Mouse (Mus musculus): ENCODE measurements around the gene Atp13a3. TPM values are rescaled to one million over a fixed set of nuclear protein-coding genes. Genes with fewer than 3 reads are reported as not detected.

The Atp13a3 gene
- polyA plus RNA-seq, 1 experiment from 2014 or later = 12.0 TPM

DNA sequence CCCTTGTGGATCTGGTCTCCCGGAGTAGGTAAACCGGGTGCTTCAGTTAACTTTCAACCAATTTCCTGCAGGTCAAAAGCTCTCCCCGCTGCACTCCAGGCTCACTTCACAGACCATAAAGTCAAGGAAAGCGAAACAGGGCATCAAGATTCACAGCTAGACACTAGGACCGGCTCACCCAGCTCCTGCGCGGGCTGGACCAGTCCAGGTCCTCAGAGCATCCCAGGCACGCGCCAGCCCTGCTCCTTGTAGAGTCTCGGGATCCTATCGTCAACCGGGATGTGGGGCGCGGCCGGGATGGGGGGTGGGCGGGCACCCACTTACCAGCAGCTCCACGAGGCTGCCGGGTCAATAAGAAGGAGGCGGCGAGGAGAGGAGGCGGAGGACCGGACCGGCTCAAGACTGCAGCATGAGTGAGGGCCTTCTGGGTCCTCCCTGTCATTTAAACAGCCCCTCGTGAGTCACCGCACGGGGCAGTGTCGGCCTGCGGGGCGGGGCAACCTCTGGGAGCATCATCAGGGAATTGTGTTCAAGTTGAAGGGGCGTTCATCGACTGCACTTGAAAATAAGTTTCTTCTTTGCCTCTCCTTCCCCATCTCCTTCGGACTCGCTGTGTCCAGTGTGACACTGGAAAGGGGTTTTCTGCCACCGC is 122.8 kb downstream of the Atp13a3 start, which contains the start of gene Lrrc15:
Lrrc15 (minus strand) TSS at position 413 of the 652 bp plus-strand sequence.
- H3K27ac ChIP-seq (ENCODE audit: low read length) = no peak within 1 kb of the TSS
- no peaks in the 10 kb centered on the region for H3K36me3 ChIP-seq (ENCODE audit: control insufficient read depth, insufficient read depth, low read length)
- WGBS = 8% methylated on average over 34 of the region's 34 CpGs
- peaks cover 11% of the 10 kb centered on the region; the same call in 1 of the 2 replicates for H3K4me1 ChIP-seq (ENCODE audit: control insufficient read depth, insufficient read depth, low read length)
- H3K9me3 ChIP-seq (replicated peaks; ENCODE audit: control insufficient read depth, low read length) = no peaks in the 10 kb centered on the region
- peak within 1 kb of the TSS; percentile 34 for H3K4me3 ChIP-seq (replicated peaks; ENCODE audit: low read length)
- H3K4me2 ChIP-seq (ENCODE audit: low read depth, low read length) = peak within 1 kb of the TSS; percentile 49
- peaks cover 13% of the 10 kb centered on the region for H3K27me3 ChIP-seq (ENCODE audit: control insufficient read depth, insufficient read depth, low read length)
- peak within 1 kb of the TSS; percentile 40; the same call in 1 of the 2 replicates for H3K9ac ChIP-seq (ENCODE audit: low read length)
- ATAC-seq (ENCODE audit: insufficient read depth, low FRiP score) = no peak

DNA sequence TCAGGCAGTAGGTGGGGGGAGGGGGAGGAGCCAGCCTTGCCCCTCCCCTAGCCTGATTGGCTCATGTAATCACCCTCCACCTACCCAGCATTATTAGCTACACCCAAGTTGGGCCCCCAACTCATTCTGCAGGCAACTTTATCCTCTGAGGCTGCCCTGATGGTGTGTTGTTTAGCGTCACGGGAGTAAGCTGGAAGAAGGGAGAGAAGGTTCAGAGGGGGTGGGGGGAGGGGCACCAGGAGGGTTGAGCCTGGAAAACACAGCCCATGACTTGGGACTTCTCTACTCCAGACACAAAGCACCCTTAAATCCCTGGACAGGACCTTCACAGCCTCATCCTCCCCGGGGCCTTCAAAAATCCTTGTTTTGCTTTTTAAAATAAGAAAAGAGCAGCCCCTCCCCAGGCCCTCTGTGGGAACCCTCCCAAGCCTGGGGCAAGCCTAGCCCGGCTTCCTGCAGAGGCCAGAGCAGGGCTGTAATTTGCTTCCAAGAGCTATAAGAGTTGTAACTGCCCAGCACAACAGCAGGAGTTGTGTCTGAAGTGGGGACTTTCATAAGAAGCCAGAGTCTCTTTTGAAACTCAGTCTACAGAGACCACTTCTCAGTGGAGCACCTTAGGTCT is 125.0 kb downstream of the Atp13a3 start:
- WGBS = 28% methylated on average over 4 of the region's 4 CpGs
- no peak overlapping the region for H3K27ac ChIP-seq (ENCODE audit: low read length)
- H3K36me3 ChIP-seq (ENCODE audit: control insufficient read depth, insufficient read depth, low read length) = no peaks in the 10 kb centered on the region
- no peak overlapping the region for H3K4me2 ChIP-seq (ENCODE audit: low read depth, low read length)
- peaks cover 11% of the 10 kb centered on the region; the same call in 1 of the 2 replicates for H3K4me1 ChIP-seq (ENCODE audit: control insufficient read depth, insufficient read depth, low read length)
- peaks cover 13% of the 10 kb centered on the region for H3K27me3 ChIP-seq (ENCODE audit: control insufficient read depth, insufficient read depth, low read length)
- no peak overlapping the region for H3K4me3 ChIP-seq (replicated peaks; ENCODE audit: low read length)
- no peak for ATAC-seq (ENCODE audit: insufficient read depth, low FRiP score)
- H3K9ac ChIP-seq (ENCODE audit: low read length) = no peak overlapping the region
- no peaks in the 10 kb centered on the region for H3K9me3 ChIP-seq (replicated peaks; ENCODE audit: control insufficient read depth, low read length)

DNA sequence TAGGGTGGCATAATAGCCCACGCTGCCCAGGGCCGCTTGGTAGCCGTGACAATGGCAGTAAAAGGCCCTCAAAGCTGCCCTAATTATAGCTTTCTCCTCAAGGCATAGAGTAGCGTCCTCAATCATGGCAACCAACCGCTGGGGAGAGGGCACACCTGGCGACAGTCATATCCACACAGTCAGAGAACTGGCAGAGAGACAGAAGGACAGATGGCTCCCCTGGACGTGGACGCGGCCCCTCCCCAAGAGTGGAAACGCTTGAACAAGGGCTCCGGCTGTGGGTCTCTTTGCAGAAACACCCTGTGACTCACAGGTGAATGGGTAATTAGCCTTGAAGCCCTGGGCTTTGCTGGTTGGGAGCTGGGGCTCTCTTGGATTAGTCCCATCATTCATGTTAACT is 127.4 kb downstream of the Atp13a3 start:
- peaks cover 8% of the 10 kb centered on the region for H3K27me3 ChIP-seq (ENCODE audit: control insufficient read depth, insufficient read depth, low read length)
- WGBS = 75% methylated on average over 11 of the region's 11 CpGs
- no peak overlapping the region for H3K4me3 ChIP-seq (replicated peaks; ENCODE audit: low read length)
- no peak for ATAC-seq (ENCODE audit: insufficient read depth, low FRiP score)
- no peak overlapping the region for H3K4me2 ChIP-seq (ENCODE audit: low read depth, low read length)
- peaks cover 11% of the 10 kb centered on the region; the same call in 1 of the 2 replicates for H3K4me1 ChIP-seq (ENCODE audit: control insufficient read depth, insufficient read depth, low read length)
- H3K9me3 ChIP-seq (replicated peaks; ENCODE audit: control insufficient read depth, low read length) = no peaks in the 10 kb centered on the region
- no peak overlapping the region for H3K9ac ChIP-seq (ENCODE audit: low read length)
- H3K27ac ChIP-seq (ENCODE audit: low read length) = no peak overlapping the region
- no peaks in the 10 kb centered on the region for H3K36me3 ChIP-seq (ENCODE audit: control insufficient read depth, insufficient read depth, low read length)

DNA sequence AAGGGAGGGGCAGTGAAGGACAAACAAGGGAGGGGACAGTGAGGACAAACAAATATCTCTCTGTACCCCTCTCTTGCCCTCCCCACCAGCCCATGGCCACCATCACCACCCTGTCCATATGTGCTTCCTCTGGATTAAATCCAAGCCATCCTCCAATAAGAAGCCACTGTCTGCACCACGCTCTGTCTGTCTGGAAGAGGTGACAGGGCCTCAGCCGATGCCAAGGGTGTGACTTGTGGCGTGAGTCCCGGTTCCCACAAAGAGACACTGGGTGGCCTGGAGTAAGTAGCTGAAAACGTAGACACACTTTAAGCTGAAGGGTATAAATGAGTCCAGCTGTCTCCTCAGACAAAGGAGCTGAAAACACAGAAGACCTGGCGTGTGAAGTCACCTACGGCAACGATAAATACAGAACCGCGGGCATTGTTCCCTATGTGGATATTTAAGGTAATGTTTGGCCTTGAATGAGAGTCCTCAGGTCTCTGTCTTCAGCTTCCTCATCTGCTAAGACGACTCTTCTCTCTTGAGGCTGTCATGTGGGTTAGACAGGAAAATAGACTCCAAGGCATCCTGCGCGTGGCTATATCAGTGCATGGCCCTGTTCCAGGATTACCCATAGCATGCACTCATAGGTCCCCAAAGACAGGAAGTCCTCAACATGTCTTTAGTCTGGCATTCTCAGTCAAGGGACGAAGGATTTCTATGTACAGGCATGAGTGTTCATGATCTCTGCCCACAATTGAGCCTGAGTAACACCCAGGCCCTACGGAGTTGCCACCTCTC is 130.0 kb downstream of the Atp13a3 start:
- WGBS = 68% methylated on average over 15 of the region's 15 CpGs

DNA sequence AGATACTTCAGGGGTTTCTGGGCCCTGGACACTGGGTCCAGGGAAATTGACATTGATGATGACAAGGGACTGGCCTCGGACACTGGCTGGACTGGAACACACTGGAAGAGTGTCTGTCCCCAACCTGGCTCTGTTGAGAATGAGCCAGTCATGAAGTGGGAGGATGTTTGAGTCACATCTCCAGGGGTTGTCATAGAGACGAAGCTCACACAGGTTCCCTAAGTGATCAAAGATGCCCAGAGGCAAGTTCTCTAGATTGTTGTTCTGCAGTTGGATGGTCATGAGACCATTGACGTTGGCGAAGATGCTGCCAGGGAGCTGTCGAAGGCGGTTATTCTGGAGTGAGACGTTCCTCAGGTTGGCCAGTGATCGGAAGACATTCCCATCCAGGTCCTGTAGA is 132.7 kb downstream of the Atp13a3 start:
- 89% methylated on average over 8 of the region's 8 CpGs for WGBS
- H3K27ac ChIP-seq (ENCODE audit: low read length) = no peak overlapping the region
- H3K4me1 ChIP-seq (ENCODE audit: control insufficient read depth, insufficient read depth, low read length) = peaks cover 7% of the 10 kb centered on the region; the same call in 1 of the 2 replicates
- no peak overlapping the region for H3K9ac ChIP-seq (ENCODE audit: low read length)
- no peak for ATAC-seq (ENCODE audit: insufficient read depth, low FRiP score)
- no peaks in the 10 kb centered on the region for H3K9me3 ChIP-seq (replicated peaks; ENCODE audit: control insufficient read depth, low read length)
- H3K27me3 ChIP-seq (ENCODE audit: control insufficient read depth, insufficient read depth, low read length) = no peaks in the 10 kb centered on the region
- H3K36me3 ChIP-seq (ENCODE audit: control insufficient read depth, insufficient read depth, low read length) = no peaks in the 10 kb centered on the region
- no peak overlapping the region for H3K4me3 ChIP-seq (replicated peaks; ENCODE audit: low read length)
- H3K4me2 ChIP-seq (ENCODE audit: low read depth, low read length) = no peak overlapping the region

More for the DNA sequence above, 130.0 kb downstream of the Atp13a3 start:
- H3K27ac ChIP-seq (ENCODE audit: low read length) = no peak overlapping the region
- no peaks in the 10 kb centered on the region for H3K27me3 ChIP-seq (ENCODE audit: control insufficient read depth, insufficient read depth, low read length)
- no peaks in the 10 kb centered on the region for H3K9me3 ChIP-seq (replicated peaks; ENCODE audit: control insufficient read depth, low read length)
- H3K4me2 ChIP-seq (ENCODE audit: low read depth, low read length) = no peak overlapping the region
- H3K36me3 ChIP-seq (ENCODE audit: control insufficient read depth, insufficient read depth, low read length) = no peaks in the 10 kb centered on the region
- H3K4me1 ChIP-seq (ENCODE audit: control insufficient read depth, insufficient read depth, low read length) = peaks cover 11% of the 10 kb centered on the region; the same call in 1 of the 2 replicates
- no peak overlapping the region for H3K4me3 ChIP-seq (replicated peaks; ENCODE audit: low read length)
- no peak overlapping the region for H3K9ac ChIP-seq (ENCODE audit: low read length)
- ATAC-seq (ENCODE audit: insufficient read depth, low FRiP score) = no peak

DNA sequence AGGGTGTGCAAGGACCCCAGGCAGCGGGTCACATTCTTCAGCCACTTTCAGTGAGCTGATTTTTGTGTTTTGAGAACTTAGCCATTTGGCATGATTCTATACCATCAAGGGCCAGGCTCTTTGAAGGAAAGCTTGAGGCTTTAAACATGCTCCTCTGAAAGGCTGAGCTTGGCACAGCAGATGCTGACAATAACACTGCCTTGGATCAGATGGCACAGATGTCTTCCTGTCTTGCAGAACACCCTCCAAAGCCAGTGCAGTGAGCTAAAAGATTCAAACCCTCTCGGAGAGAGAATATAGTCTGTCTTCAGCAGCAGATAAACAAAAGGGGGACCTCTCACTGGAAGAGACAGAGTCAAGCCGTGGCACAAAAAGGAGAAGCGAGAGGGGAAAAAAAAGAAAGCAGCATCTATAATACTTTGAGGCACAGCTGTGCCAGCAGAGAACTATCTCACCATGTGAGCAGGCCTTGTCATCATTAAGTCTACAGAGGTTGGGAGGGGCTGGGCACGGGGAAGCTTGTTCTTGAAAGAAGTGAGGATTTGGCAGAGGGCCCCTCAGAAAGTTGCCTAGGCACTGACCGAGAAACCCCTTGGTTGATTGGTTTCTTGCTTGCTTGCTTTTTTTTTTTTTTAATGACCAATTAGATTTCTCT is 133.7 kb downstream of the Atp13a3 start:
- no peak overlapping the region for H3K9ac ChIP-seq (ENCODE audit: low read length)
- ATAC-seq (ENCODE audit: insufficient read depth, low FRiP score) = no peak
- no peaks in the 10 kb centered on the region for H3K9me3 ChIP-seq (replicated peaks; ENCODE audit: control insufficient read depth, low read length)
- H3K27ac ChIP-seq (ENCODE audit: low read length) = peak overlapping the region; percentile 68
- no peaks in the 10 kb centered on the region for H3K36me3 ChIP-seq (ENCODE audit: control insufficient read depth, insufficient read depth, low read length)
- no peak overlapping the region for H3K4me2 ChIP-seq (ENCODE audit: low read depth, low read length)
- peaks cover 7% of the 10 kb centered on the region; the same call in 1 of the 2 replicates for H3K4me1 ChIP-seq (ENCODE audit: control insufficient read depth, insufficient read depth, low read length)
- no peaks in the 10 kb centered on the region for H3K27me3 ChIP-seq (ENCODE audit: control insufficient read depth, insufficient read depth, low read length)
- 52% methylated on average over 6 of the region's 6 CpGs for WGBS
- no peak overlapping the region for H3K4me3 ChIP-seq (replicated peaks; ENCODE audit: low read length)

DNA sequence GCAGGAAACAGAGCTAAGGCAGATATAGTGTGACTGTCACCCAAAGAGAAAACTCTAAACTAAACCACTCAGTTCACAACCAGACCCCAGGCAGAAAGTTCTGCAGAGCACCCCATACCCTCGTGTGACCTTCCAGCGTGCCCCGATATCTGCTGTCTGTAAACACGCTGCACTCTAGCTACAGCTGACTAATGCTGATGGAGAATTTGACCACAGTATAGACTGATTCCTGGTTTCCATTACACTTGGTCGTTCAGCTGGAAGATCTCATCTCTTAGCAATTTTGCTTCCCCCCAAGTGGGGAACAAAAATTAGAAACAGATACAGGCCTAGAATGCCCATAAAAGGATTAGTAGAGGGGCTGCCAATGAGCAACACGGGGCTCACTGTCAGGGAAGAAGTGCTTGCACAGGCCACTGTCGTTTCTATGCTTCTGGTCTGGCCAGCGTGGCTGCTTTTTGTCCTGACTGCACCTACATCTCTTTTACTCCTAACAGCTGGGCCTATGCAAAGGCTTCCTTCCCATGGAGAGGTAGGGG is 134.5 kb downstream of the Atp13a3 start:
- peaks cover 7% of the 10 kb centered on the region; the same call in 1 of the 2 replicates for H3K4me1 ChIP-seq (ENCODE audit: control insufficient read depth, insufficient read depth, low read length)
- H3K9ac ChIP-seq (ENCODE audit: low read length) = no peak overlapping the region
- WGBS = 52% methylated on average over 8 of the region's 8 CpGs
- H3K27me3 ChIP-seq (ENCODE audit: control insufficient read depth, insufficient read depth, low read length) = no peaks in the 10 kb centered on the region
- H3K4me2 ChIP-seq (ENCODE audit: low read depth, low read length) = no peak overlapping the region
- no peak; the same call in 1 of the 2 replicates for ATAC-seq (ENCODE audit: insufficient read depth, low FRiP score)
- peak overlapping the region; percentile 68 for H3K27ac ChIP-seq (ENCODE audit: low read length)
- H3K9me3 ChIP-seq (replicated peaks; ENCODE audit: control insufficient read depth, low read length) = no peaks in the 10 kb centered on the region
- H3K4me3 ChIP-seq (replicated peaks; ENCODE audit: low read length) = no peak overlapping the region
- no peaks in the 10 kb centered on the region for H3K36me3 ChIP-seq (ENCODE audit: control insufficient read depth, insufficient read depth, low read length)

DNA sequence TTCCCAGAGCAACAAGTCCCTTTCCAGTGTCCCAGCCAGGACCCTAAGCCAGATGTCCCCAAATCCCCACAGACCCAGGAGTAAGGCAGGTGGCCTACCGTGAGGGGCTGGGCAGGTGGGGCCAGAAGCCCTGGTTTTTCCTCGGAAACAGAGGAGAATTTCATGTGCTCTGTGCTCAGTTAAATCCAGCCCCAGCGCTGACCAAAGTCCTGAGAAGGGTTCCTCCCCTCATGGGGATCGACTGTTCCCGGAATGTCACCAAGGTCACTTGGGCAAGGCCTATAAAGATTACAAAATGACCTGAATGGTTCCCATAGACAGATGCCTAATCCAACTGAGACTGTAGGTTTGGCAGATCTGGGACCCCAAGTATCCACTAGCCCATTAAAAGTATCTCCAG is 138.4 kb downstream of the Atp13a3 start, which contains the start of gene Cpn2:
Cpn2 (minus strand) TSS at position 141 of the 400 bp plus-strand sequence.
- Histone ChIP-seq H3K9ac (ENCODE audit: low read length) (no peak within 1 kb of the TSS), H3K9me3 (replicated peaks; ENCODE audit: control insufficient read depth, low read length) (no peaks in the 10 kb centered on the region), H3K27ac (ENCODE audit: low read length) (no peak within 1 kb of the TSS), H3K4me3 (replicated peaks; ENCODE audit: low read length) (no peak within 1 kb of the TSS), H3K36me3 (ENCODE audit: control insufficient read depth, insufficient read depth, low read length) (no peaks in the 10 kb centered on the region), H3K4me1 (ENCODE audit: control insufficient read depth, insufficient read depth, low read length) (peaks cover 7% of the 10 kb centered on the region; the same call in 1 of the 2 replicates), H3K27me3 (ENCODE audit: control insufficient read depth, insufficient read depth, low read length) (no peaks in the 10 kb centered on the region), H3K4me2 (ENCODE audit: low read depth, low read length) (no peak within 1 kb of the TSS)
- no peak for ATAC-seq (ENCODE audit: insufficient read depth, low FRiP score)
- WGBS = 64% methylated on average over 5 of the region's 5 CpGs
